ENCODE assay signal across 29 mouse cellular contexts in genomic region chr14:48625331-48625694, GRCm38 (mm10). TPM values are rescaled to one million over a fixed set of nuclear protein-coding genes. Genes with fewer than 3 reads are reported as not detected.
DNase-seq lines count a peak whose midpoint lies in the region; ATAC-seq lines count a peak whose summit lies in the region.
"Had no signal": no experiment of that assay in that cellular context is flagged by ENCODE, and none has a peak within 500 bp of the region (broad histone marks: within the 10 kb centered on the region; RNA-seq: fewer than 3 reads in every experiment).

No protein-coding gene starts in this region.

- peaks cover 14% of the 10 kb centered on the region for H3K4me1 ChIP-seq in forebrain, embryonic 16.5 days (replicated peaks; ENCODE audit: control insufficient read depth, insufficient read depth, low read length)
- H3K4me1 ChIP-seq in forebrain, embryonic 10.5 days = peaks cover 16% of the 10 kb centered on the region
- H3K4me1 ChIP-seq in hindbrain, embryonic 16.5 days (ENCODE audit: control insufficient read depth, insufficient read depth, low read depth, low read length) = peaks cover 4% of the 10 kb centered on the region
- H3K4me1 ChIP-seq in hindbrain, embryonic 10.5 days (replicated peaks) = 0 out of 2 replicates have a peak, but pooled peaks cover 3% of the 10 kb centered on the region
- H3K4me1 ChIP-seq in midbrain, embryonic 16.5 days (ENCODE audit: control insufficient read depth, insufficient read depth, low read length) = no peaks in the 10 kb centered on the region
- peaks cover 6% of the 10 kb centered on the region; the same call in 1 of the 2 replicates for H3K4me1 ChIP-seq in midbrain, embryonic 15.5 days
- H3K4me1 ChIP-seq: heart, embryonic 10.5 days; liver, embryonic 15.5 days had no signal

- no peaks in the 10 kb centered on the region for H3K36me3 ChIP-seq in forebrain, embryonic 16.5 days (ENCODE audit: control insufficient read depth, insufficient read depth)
- no peaks in the 10 kb centered on the region for H3K36me3 ChIP-seq in forebrain, embryonic 10.5 days (replicated peaks)
- H3K36me3 ChIP-seq in hindbrain, embryonic 16.5 days (ENCODE audit: control insufficient read depth, insufficient read depth, low read length) = no peaks in the 10 kb centered on the region
- no peaks in the 10 kb centered on the region for H3K36me3 ChIP-seq in hindbrain, embryonic 10.5 days
- H3K36me3 ChIP-seq in midbrain, embryonic 16.5 days (ENCODE audit: control insufficient read depth, insufficient read depth, low read length) = no peaks in the 10 kb centered on the region
- no peaks in the 10 kb centered on the region for H3K36me3 ChIP-seq in midbrain, embryonic 15.5 days (replicated peaks)
- H3K36me3 ChIP-seq: embryonic facial prominence, embryonic 15.5 days; forebrain, embryonic 15.5 days; heart, embryonic 10.5 days; liver, embryonic 15.5 days; midbrain, embryonic 13.5 days; neural tube, embryonic 12.5 days had no signal

- no peak overlapping the region for H3K9ac ChIP-seq in forebrain, embryonic 16.5 days (replicated peaks; ENCODE audit: low read depth, low read length)
- H3K9ac ChIP-seq in hindbrain, embryonic 16.5 days (ENCODE audit: low read depth, low read length) = no peak overlapping the region
- no peak overlapping the region for H3K9ac ChIP-seq in midbrain, embryonic 16.5 days (ENCODE audit: low read depth, low read length)
- no peak overlapping the region for H3K9ac ChIP-seq in midbrain, embryonic 15.5 days
- H3K9ac ChIP-seq: embryonic facial prominence, embryonic 15.5 days; forebrain, embryonic 15.5 days; liver, embryonic 15.5 days; midbrain, embryonic 13.5 days; neural tube, embryonic 12.5 days had no signal

- ATAC-seq in forebrain, embryonic 16.5 days = 0 out of 2 replicates have a peak, but pooled peaks have one; percentile 31
- no peak for ATAC-seq in hindbrain, embryonic 16.5 days
- ATAC-seq in midbrain, embryonic 16.5 days = 0 out of 2 replicates have a peak, but pooled peaks have one; percentile 14
- ATAC-seq in midbrain, embryonic 15.5 days (replicated peaks) = no peak
- ATAC-seq in frontal cortex, adult (ENCODE audit: low TSS enrichment) = no peak
- ATAC-seq: activated CD4-positive, CD25-positive, alpha-beta regulatory T cell, adult 4 months; inflammation-experienced regulatory T-cells, adult 6 months; midbrain, embryonic 13.5 days had no signal

- 64% methylated on average over 6 of the region's 6 CpGs for WGBS in forebrain, embryonic 16.5 days
- 84% methylated on average over 6 of the region's 6 CpGs for WGBS in forebrain, embryonic 10.5 days
- WGBS in hindbrain, embryonic 16.5 days = 47% methylated on average over 6 of the region's 6 CpGs
- WGBS in hindbrain, embryonic 10.5 days = 79% methylated on average over 6 of the region's 6 CpGs
- WGBS in midbrain, embryonic 16.5 days = 56% methylated on average over 6 of the region's 6 CpGs
- 63% methylated on average over 6 of the region's 6 CpGs for WGBS in midbrain, embryonic 15.5 days

- no peaks in the 10 kb centered on the region for H3K9me3 ChIP-seq in forebrain, embryonic 16.5 days (ENCODE audit: control insufficient read depth, low read length)
- no peaks in the 10 kb centered on the region for H3K9me3 ChIP-seq in forebrain, embryonic 10.5 days
- no peaks in the 10 kb centered on the region for H3K9me3 ChIP-seq in hindbrain, embryonic 16.5 days (ENCODE audit: control insufficient read depth, low read length)
- no peaks in the 10 kb centered on the region for H3K9me3 ChIP-seq in hindbrain, embryonic 10.5 days
- no peaks in the 10 kb centered on the region for H3K9me3 ChIP-seq in midbrain, embryonic 16.5 days (replicated peaks; ENCODE audit: control insufficient read depth, low read length, poor library complexity, severe bottlenecking)
- no peaks in the 10 kb centered on the region for H3K9me3 ChIP-seq in midbrain, embryonic 15.5 days
- H3K9me3 ChIP-seq: embryonic facial prominence, embryonic 15.5 days; forebrain, embryonic 15.5 days; heart, embryonic 10.5 days; liver, embryonic 15.5 days; midbrain, embryonic 13.5 days; neural tube, embryonic 12.5 days had no signal

- DNase-seq in forebrain, embryonic 10.5 days (ENCODE audit: extremely low spot score, low spot score) = no peak
- DNase-seq in hindbrain, embryonic 10.5 days (ENCODE audit: low spot score) = no peak
- DNase-seq: layer of hippocampus, adult 9-11 months; right cerebral cortex, adult 18-20 months; thymus, adult 18-20 months; thymus, postnatal 25 days had no signal

- H3K27me3 ChIP-seq in forebrain, embryonic 16.5 days (replicated peaks; ENCODE audit: control insufficient read depth, insufficient read depth, low read length) = no peaks in the 10 kb centered on the region
- peaks cover 36% of the 10 kb centered on the region for H3K27me3 ChIP-seq in forebrain, embryonic 10.5 days (ENCODE audit: poor library complexity, severe bottlenecking)
- H3K27me3 ChIP-seq in hindbrain, embryonic 16.5 days (replicated peaks; ENCODE audit: control insufficient read depth, insufficient read depth, low read length) = no peaks in the 10 kb centered on the region
- H3K27me3 ChIP-seq in hindbrain, embryonic 10.5 days (ENCODE audit: insufficient read depth, poor library complexity, severe bottlenecking) = no peaks in the 10 kb centered on the region
- H3K27me3 ChIP-seq in midbrain, embryonic 16.5 days (ENCODE audit: control insufficient read depth, insufficient read depth, low read depth, low read length) = no peaks in the 10 kb centered on the region
- no peaks in the 10 kb centered on the region for H3K27me3 ChIP-seq in midbrain, embryonic 15.5 days (replicated peaks)
- H3K27me3 ChIP-seq: embryonic facial prominence, embryonic 15.5 days; forebrain, embryonic 15.5 days; liver, embryonic 15.5 days; midbrain, embryonic 13.5 days; neural tube, embryonic 12.5 days had no signal

- H3K4me3 ChIP-seq in forebrain, embryonic 16.5 days (replicated peaks; ENCODE audit: low read length) = no peak overlapping the region
- H3K4me3 ChIP-seq in forebrain, embryonic 10.5 days = no peak overlapping the region
- H3K4me3 ChIP-seq in hindbrain, embryonic 16.5 days (ENCODE audit: low read length) = no peak overlapping the region
- no peak overlapping the region for H3K4me3 ChIP-seq in hindbrain, embryonic 10.5 days
- H3K4me3 ChIP-seq in midbrain, embryonic 16.5 days (ENCODE audit: low read depth, low read length) = no peak overlapping the region
- no peak overlapping the region for H3K4me3 ChIP-seq in midbrain, embryonic 15.5 days
- H3K4me3 ChIP-seq: embryonic facial prominence, embryonic 15.5 days; forebrain, embryonic 15.5 days; heart, embryonic 10.5 days; liver, embryonic 15.5 days; midbrain, embryonic 13.5 days; myocyte; neural tube, embryonic 12.5 days had no signal

- no peak overlapping the region for H3K27ac ChIP-seq in forebrain, embryonic 16.5 days (ENCODE audit: low read length)
- H3K27ac ChIP-seq in forebrain, embryonic 10.5 days = no peak overlapping the region
- no peak overlapping the region for H3K27ac ChIP-seq in hindbrain, embryonic 16.5 days (ENCODE audit: low read depth, low read length)
- H3K27ac ChIP-seq in hindbrain, embryonic 10.5 days = no peak overlapping the region
- no peak overlapping the region for H3K27ac ChIP-seq in midbrain, embryonic 16.5 days (ENCODE audit: low read length)
- H3K27ac ChIP-seq in midbrain, embryonic 15.5 days = no peak overlapping the region
- H3K27ac ChIP-seq: embryonic facial prominence, embryonic 15.5 days; forebrain, embryonic 15.5 days; heart, embryonic 10.5 days; liver, embryonic 15.5 days; macrophage; midbrain, embryonic 13.5 days; neural tube, embryonic 12.5 days; stomach, postnatal 0 days had no signal

- H3K4me2 ChIP-seq in forebrain, embryonic 16.5 days (ENCODE audit: low read length) = no peak overlapping the region
- peak overlapping the region; percentile 2; the same call in 1 of the 2 replicates for H3K4me2 ChIP-seq in hindbrain, embryonic 16.5 days (ENCODE audit: low read length)
- no peak overlapping the region for H3K4me2 ChIP-seq in midbrain, embryonic 16.5 days (ENCODE audit: low read length)
- no peak overlapping the region for H3K4me2 ChIP-seq in midbrain, embryonic 15.5 days
- H3K4me2 ChIP-seq: embryonic facial prominence, embryonic 15.5 days; forebrain, embryonic 15.5 days; liver, embryonic 15.5 days; midbrain, embryonic 13.5 days; neural tube, embryonic 12.5 days had no signal

RNA-seq across cellular contexts. Expression of gene Otx2, which starts 48.3 kb away (rescaled TPM):
- polyA plus RNA-seq in forebrain, embryonic 16.5 days (2015; fragmentation: Nextera tagmentation; extraction: Ambion mirVana) = 9.3 and 9.9 TPM in 2 replicates
- polyA plus RNA-seq in forebrain, embryonic 10.5 days (2016; fragmentation: Nextera tagmentation; extraction: Ambion mirVana) = 59.1 and 68.9 TPM in 2 replicates
- polyA plus RNA-seq in hindbrain, embryonic 16.5 days (2015; fragmentation: Nextera tagmentation; extraction: Ambion mirVana) = 21.0 and 26.3 TPM in 2 replicates
- polyA plus RNA-seq in hindbrain, embryonic 10.5 days (2016; fragmentation: Nextera tagmentation; extraction: Ambion mirVana) = 15.4 and 19.3 TPM in 2 replicates
- polyA plus RNA-seq in midbrain, embryonic 16.5 days (2015; fragmentation: Nextera tagmentation; extraction: Ambion mirVana) = 69.3 and 79.5 TPM in 2 replicates
- polyA plus RNA-seq in midbrain, embryonic 15.5 days (2015; fragmentation: Nextera tagmentation; extraction: Ambion mirVana) = 83.5 and 83.6 TPM in 2 replicates
- polyA plus RNA-seq: adrenal gland, adult 2 months; heart, embryonic 16.5 days; inflammation-experienced regulatory T-cells, adult 6 months; kidney, embryonic 14.5 days; limb, embryonic 11.5 days; liver, adult 2 months; liver, embryonic 15.5 days; lung, embryonic 16.5 days; macrophage; myocyte; neural tube, embryonic 12.5 days; spleen, adult 2 months; stomach, postnatal 0 days had no signal

Comparison
In these comparisons a context has a peak if more than half of its experiments do, and no peak if none do; other contexts are left out.
1. ATAC-seq: peak in forebrain, embryonic 16.5 days (single experiment) and midbrain, embryonic 16.5 days (single experiment); none in hindbrain, embryonic 16.5 days (single experiment), midbrain, embryonic 15.5 days (single experiment) and frontal cortex, adult (single experiment).